Mouse (Mus musculus) CH12F3 (cell line): ENCODE data around the gene Gm21170.
"Not testable (repeated sequence)": the region's sequence is repeated elsewhere in the genome, so short reads cannot be mapped to it uniquely, and the experiment has no call there.

ENCODE experiments used
- in situ Hi-C: fragments of 300-500 bp; cut with MboI; formaldehyde crosslinking; loops from 2 replicates; pipeline ENCODE4 v1.14.3; 2020; ENCODE audit warnings: low sequenced_read_pairs

Gm21170 gene

DNA sequence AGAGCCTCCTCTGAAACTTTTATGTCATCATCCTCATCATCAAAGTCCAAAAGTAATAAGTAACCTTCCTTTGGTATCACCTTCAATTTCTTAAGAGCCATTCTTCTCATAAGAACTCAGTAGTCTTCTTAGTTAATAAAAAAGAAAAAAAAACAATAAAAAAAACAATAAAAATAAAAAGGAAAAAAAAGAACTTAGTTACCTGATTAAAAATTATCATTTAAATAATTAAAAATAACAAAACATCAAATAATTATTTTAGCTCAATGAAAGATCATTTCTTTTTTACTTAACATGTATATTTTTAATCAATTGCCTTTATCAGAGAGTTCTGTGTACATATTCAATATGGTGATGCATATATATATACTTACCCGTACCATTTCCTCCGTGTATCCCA is at the start of gene Gm21170:
Gm21170 (minus strand) TSS at position 101 of the 400 bp plus-strand sequence.
- in situ Hi-C loops = not testable (repeated sequence)
